Mouse (Mus musculus): ENCODE data around the gene Aqp2.

Aqp2 gene

DNA sequence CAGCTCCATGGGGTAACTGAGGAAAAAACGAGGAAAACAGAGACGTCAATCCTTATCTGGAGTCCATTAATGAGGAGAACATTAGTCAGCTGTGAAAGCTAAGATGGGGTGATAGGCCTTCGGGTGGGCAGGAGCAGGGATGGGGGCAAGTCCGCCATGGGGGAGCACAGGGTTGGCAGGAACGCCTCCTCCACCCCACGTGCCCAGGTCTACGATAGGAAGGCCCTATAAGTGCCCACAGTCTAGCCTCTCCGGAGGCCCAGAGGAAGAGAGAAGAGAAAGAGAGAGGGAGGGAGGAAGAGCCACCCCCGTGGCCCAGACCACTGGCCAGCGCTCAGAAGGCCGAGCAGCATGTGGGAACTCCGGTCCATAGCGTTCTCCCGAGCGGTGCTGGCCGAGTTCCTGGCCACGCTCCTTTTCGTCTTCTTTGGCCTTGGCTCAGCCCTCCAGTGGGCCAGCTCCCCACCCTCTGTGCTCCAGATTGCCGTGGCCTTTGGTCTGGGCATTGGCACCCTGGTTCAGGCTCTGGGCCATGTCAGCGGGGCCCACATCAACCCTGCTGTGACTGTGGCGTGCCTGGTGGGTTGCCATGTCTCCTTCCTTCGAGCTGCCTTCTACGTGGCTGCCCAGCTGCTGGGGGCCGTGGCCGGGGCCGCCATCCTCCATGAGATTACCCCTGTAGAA, at the start of gene Aqp2:
Gene Aqp2 (plus strand): TSS at position 254 of the 684 bp plus-strand sequence.
- no peak for DNase-seq

DNA sequence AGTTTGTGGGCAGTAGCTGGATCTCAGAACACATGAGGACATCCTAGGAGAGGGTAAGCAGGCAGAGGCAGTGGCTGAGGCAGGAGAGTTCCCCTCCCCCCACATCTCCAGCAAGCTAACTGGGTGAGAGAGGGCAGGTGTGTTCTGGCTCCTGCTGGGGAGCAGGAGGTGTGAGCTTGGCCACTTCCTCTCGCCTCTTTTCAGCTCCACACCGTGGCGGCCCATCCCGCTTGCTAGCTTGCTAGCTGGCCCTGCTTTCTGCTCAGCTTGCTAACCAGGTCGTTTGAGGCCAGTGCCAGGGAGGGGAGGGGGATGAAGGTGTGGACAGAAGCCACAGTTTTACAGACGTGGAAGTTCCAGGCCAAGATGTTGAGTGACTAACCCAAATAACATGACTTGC, 47.7 kb upstream of the Aqp2 start:
- no peak for DNase-seq

DNA sequence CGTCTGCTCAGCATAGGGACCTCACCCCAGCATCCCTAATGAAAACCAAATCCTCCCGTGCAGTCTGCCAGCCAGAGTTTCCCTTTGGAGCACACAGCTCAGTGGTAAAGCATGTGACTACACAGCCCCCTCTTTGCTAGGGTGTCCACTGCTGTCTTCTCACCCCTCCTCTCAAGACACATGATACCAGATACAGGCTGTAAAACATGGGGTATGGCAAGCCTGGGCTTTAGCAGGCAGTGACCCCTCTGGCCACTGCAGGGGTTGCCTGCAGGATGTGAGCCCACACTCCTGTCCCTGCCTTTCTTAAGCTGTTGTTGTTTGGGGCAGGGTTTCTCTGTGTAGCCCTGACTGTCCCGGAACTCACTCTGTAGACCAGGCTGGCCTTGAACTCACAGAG, 46.8 kb upstream of the Aqp2 start:
- DNase-seq, result no peak

DNA sequence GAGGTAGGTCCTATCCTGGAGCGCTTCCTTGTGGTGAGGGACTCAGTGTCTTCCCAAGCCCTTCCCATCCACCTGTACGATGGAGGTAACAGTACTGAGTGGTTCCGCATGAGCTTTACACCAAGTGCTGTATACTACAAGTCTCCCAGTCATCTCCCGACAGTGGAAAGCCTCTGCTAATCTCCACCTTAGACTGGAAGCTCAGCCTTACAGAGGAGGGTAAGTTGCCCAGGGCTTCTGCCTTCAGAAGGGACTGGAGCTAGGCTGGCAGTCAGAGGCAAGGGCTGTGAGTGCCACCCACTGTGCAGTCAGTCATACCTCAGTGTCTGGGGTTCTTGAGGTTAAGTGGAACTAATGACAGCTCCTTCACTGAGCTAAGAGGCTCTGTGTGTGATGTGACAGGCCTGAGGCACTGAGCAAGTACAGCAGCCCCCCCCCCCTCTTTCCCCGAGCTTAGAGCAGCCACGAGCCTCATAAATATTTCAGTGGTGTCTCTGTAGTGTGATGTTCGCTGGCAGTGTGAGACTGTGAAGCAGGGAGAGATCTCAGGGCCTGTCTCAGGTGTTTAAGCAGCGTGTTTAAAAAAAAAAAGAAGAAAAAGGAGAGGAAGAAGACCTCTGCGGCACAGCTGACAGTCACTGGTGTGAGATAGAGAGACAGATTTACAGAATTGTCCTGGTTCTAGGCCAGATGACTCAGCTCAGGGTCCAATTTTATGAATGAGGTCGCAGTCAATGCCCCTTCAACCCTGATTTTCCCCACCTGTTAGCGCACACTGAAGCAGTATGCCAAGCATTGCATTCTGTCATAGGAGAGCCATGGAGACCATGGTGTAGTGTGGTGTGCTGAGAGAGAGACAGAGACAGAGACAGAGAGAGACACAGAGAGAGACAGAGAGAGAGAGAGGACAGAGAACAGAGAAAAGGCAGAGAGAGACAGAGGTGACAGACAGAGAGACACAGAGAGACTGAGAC, 41.7 kb upstream of the Aqp2 start:
- no peak for DNase-seq

DNA sequence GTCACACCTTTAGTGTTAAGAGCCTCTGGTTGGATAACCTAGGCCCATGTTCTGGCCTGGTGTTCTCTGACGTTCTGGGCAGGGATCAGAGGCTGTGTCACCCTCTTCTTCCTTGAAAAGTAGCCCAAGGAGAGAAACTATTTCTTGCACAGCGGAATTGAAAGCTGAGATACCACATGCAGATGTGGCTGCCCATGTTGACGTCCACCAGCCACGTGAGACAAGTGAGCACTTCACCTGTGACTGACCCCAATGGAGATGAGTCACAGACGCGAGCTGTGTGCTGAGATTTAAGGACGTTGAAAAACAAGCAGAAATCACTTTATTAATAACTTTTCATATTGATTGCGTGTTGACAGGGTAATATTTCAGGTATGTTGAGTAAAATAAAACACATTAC, 39.0 kb upstream of the Aqp2 start:
- DNase-seq, result no peak

DNA sequence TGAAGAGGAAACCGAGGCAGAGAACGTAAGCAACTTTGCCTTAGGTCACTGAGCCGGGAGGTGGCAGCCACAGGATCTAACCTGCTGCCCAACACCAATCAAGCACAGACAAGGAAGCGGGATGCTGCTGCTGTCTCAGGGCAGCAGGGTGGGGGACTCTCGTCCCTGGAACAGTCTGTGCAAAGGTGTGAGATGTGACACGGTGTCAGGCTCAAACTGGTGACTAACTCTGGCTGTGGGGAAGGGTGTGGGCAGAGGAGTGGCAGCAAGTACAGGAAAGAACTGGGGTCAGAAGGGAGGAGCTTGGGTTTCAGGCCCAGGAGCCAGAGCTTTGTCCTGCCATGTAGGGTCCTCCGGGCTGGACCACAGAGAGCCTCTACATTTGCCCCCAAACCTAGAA, 34.8 kb upstream of the Aqp2 start:
- DNase-seq, result no peak

DNA sequence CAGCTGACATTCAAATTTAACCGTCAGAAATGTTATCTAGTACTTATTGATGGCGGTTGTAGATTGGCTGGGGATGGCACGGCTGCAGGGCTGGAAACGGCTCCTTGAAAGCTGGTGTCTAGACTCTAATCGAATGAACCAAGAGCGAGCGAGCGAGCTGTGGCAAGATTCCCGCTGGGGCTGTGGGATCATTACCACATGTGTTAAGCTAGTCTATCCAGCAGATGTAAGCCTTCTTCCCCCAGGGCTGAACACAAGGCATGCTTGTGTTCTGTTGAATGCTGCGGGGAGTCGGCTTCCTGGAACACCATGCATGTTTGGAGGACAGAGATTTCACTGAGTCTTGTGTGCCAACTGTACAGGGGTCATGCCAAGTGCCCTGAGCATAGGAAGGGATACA, 32.3 kb upstream of the Aqp2 start:
- DNase-seq, result no peak

DNA sequence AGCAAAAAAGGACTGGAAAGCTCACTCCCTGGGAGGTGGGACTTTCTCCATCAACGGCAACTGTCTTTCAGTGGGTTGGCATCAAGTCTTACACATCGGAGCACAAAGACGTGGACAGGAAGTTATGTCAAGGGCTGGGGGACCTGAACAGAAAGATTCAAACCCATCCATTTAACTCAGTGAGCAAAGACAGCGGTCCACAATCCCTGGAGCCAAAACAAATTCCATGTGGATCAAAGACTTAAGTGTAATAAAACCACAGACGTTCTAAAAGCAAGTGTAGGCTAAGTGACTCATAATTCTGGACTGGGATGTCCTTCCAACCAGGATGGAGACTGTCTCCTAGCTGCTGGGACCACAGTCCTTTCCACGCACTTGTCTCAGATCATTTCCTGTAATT, 31.1 kb upstream of the Aqp2 start:
- DNase-seq, result no peak

DNA sequence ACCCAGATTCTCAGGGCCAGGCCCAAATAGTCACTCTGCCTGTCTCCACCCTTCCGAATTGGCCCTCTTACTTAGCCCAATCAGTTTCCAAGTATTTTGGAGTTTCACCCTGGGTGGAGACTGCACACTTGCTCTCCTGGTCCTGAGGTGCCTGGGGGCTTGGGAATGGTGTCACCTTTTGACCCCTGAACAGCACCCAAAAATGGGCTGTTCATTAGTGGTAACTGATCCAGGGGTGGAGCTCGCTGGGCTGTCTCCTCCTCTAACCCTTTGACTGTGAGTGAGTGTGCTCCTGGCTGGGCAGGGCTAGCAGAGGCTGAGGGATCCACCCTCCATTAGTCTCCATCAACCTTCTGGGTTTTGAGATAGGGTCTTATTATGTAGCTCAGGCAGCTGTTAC, 29.0 kb upstream of the Aqp2 start:
- DNase-seq, result no peak

DNA sequence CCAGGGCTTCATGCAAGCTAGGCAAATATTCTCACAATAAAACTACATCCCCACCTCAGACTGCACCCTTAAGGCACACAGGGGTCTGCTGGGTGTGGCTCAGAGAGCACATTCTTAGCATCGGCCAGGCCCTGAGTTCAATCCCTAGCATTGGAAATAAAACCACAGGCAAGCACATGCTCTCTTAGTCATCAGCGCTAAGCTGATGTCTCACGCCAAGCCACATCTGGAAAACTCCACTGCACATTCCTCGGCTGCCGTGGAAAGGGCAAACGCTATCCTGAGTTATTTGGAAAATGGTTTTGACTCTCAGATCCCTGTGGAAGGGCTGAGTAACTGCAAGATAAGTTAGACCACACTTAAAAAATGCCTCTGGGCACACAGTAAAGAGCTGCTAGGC, 25.1 kb upstream of the Aqp2 start:
- DNase-seq, result no peak

DNA sequence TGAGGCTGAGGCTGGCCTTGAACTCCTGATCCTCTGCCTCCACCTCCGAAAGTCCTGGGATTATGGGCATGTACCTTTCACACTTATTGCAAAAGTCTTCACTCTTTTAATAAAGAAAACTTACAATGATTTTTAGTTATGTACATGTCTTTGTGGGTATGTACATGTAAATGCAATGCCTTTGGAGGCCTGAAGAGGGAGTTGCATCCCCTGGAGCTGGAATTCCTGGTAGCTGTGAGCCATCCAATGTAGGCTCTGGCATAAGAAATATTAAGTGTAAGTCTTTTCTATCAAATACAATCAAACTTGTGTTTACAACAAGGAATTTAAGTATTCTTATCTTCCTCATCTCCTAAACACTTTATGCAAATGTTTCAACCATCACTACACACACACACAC, 19.9 kb upstream of the Aqp2 start:
- no peak for DNase-seq

DNA sequence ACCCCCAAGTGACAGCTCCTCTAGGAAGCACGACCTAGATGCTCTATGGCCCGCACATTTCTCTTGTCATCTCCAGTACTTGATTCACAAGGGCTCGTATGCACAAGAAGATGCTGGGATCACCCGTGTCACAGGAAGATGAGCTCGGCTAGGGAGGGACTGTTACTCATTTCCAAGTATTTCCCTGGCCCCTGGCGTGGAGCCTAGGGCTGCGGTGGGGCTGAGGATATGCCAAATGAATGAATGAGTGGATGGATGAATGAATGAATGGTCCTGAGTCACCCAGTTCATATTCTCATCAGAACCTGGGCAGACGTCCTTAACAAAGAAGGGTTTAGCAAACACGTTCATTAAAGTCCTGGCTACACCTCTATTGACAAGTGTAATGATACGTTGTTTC, 18.6 kb upstream of the Aqp2 start:
- no peak for DNase-seq

DNA sequence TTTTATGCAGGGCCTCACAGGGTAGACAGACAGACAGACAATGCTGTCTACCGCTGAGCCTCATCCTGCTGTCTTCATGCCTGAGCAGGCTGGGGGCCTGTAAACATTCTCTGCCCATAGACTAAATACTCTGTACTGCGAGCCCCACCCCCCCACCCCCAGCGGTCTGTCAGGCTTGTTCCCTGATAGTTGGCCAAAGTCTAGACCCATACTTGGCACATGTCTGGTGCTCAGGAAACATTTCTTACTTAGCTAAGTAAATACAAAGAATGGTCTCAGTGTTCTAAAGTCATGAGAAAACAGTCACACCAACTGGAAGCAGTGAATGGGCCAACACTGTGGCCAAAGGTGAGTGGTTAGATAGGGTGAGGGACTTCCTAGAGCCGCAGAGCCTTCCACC, 11.5 kb upstream of the Aqp2 start:
- DNase-seq, result no peak

DNA sequence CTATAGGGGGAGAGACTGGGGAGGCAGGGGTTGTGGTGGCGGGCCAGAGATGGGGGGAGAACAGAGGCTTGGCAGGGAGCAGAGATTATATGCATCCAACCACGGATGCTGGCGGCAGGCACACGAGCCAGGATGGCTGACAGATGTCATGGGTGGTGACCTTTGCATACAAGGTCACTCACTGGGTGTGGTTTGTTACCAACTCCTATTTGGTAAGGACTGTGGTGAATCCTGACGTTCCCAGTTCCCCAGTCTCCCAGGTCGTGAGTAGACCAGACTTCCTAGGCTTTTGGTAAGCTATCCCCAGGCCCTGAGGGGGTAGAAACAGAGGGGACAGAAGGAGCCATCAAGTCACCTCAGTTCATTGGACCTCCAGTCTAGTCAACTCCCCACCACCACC, 10.2 kb upstream of the Aqp2 start:
- no peak for DNase-seq

DNA sequence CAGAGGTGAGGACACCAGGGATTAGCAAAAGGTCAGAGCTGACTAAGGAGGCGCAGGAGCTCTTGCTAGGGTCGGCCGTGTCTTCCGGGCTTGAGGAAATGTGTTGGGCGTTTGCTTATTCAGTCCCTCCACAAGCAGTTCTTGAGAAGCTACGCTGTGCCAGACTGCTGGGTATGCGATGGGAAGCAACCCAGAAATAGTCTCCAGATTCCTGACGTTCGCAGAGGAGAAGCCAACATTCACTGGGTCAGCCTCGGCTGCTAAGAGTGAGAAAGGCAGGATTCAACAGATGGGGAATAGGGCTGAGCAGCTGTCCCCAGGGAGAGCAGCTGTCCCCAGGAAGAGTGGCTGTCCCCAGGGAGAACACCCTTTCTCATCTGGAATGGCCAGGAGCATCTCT, 9.7 kb upstream of the Aqp2 start:
- no peak for DNase-seq

DNA sequence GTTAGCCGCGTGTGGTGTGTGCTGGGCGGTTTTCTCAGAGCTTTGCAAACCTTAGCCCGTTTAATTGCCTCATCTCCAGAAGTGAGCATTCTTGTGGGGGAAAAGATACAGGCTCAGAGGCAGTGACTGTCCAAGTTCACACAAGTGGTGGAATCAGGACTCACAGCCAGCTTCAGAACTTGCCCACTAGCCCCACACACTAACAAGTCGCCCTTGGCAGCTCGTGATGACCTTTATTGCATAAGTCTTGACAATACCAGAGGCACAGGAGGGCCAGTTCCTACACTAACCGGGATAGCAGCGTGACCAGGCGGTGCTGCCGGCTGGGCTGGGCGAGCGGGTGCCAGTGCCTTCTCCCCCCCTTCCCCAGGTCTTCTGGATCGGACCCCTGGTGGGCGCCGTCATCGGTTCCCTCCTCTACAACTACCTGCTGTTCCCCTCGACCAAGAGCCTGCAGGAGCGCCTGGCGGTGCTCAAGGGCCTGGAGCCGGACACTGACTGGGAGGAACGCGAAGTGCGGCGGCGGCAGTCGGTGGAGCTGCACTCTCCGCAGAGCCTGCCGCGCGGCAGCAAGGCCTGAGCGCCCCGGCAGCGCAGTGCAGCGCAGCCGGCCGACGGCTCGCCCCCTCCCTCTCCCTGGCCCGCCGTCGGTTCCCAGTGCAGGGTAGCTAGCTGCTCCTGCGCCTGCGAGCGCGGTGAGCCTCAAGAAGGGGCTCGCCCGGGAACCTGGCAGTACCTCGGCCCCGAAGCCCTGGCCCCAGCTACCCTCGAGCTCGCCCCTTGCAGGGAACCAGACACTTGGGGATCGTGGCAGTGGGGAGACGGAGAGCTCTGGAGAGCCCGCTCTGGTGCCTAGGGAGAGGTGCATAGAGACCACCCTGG, 4.8 kb downstream of the Aqp2 start:
- DNase-seq, result no peak

DNA sequence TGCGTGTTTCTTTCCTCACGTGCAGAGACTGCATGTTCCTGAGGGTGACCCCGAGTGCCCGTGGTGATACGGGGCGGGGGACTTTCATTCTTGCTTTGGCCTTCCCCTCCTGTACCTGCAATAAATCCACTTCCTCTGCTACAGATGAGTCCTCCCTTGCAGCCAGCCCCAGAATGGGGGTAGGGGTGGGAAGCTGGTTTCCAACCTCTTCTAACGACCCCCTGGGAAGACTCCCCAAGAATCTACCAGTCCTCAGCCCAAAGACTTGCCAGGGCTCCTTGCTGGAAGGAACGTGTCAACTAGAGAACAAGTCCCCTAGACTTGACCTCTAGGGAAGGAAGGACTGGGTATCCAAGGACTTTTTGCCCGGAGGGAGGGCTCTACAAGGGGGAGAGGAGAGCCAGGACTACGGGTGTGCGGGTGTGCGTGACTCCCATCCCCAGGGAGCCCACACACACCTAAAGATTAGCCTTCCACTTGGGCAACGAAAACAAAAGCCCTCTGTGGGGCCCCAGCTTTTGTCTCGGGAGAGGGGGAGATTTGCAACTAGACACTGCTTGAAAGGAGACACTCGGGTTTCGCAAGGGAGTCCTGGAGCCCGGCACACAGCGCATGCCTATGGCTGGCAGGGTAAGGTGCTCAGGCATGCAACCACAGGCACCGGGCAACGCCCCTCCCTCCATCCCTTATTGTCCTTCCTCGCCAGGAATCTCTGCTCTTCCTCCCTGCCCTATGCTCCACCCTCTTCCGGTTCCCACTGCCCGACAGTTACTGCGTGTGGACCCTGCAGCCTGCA, 5.8 kb downstream of the Aqp2 start:
- no peak for DNase-seq

DNA sequence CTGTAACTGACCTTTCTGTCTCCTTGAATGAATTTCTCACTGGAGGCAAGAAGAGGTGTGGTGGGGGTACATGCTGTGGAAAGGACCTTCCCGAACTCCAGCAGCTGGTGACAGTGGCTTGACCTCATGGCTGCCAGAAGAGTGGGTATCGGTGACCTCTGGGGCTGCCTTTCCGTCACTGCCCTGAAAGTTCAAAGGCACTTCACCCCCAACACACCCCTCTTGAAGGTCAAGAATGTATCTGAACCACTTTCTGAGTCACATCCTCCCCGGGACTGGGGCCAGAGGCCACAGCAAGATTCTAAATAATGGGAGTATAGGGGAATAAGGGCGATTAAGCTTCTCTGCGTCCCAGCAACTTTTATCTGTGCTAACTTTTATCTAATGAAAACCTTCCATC, 6.9 kb downstream of the Aqp2 start:
- no peak for DNase-seq

DNA sequence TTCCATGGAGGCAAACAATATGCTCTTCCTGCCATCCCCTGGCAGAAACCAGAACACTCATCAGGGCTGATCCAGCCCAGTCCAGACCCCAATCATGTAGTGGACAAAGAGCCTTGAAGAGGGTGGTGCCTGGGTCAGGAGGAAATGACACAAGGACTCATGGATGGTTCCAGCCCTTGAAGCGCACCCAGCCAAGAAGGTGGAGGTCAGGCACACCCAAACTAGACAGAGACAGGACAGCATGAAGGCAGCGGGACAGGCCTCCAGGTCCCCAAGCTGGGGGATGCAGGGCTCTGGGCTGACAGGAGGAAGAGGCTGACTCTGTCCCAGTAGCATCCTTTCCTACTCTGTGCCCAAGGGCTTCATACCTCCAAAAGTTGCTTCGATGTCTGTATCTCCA, 7.7 kb downstream of the Aqp2 start:
- DNase-seq, result no peak

DNA sequence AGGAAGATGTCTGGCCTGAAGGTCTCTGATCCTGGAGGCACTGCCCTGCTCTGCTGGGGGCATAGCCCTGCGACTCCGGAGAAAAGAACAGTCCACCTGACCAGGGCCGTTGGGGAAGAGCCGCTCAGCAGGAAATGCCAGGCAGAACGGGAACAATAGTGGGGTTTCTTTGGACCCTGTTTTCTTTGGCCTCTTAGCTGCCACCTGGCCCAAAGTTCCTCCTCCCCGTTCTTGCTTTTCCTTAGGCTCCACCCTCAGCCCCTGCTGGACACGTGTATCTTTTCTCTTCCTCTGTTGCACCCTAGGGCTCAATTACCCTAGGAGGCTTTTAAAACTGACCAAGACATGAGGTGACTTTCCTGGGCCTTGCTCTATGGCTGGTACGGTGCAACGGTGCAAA, 10.4 kb downstream of the Aqp2 start:
- no peak for DNase-seq

DNA sequence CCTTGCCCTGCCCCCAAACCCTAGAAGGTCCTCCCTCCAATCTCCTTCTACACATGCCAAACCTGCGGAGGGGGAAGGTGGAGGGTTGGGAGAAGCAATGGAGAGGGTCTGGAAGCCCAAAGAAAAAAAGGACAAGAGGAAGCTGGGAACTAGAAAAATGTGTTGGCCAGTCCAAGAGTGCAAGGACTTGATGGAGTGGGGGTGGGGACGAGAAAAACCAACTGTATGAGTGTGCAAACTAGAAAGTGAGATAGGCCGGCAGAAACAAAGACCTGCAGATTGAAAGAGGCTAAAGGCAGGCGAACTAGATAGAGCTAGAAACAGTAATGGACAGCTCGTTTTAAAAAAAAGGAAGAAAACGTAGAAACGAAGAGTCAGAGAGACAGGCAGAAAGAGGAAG, 10.8 kb downstream of the Aqp2 start:
- no peak for DNase-seq

DNA sequence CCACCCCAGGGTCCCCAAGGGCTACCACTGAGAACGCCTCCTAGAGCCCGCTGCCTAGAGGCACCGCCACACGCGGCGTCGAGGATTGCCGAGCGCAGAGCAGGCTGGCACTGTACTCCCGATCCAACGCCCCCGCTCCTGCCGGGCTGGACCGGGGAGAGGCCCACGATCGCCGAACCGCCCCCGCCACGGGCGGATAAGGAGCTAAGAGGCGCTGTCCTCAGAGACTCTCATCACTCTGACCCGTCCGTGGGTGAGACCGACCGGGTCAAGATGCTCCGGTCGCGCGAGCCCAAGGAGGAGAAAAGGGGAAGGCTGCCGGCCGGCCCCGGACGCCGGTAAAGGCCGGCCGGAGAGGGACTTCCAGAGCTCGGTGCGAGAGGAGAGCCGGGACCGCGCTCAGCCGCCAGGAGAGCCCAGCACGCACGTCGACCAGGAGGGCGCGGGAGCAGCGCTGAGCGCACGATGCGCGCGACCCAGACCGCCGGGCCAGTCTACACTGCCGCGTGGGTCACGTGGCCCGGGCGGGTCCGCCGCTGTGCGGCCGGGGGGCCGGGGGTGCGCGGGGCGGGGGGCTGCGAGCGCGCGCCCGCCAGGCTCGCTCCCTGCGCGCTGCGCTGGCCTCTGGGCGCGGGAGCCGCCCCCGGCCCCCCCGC, 11.7 kb downstream of the Aqp2 start, which contains the start of gene Aqp5:
Gene Aqp5 (plus strand): TSS at position 354 of the 656 bp plus-strand sequence.
- no peak for DNase-seq

All from spleen, adult 18-20 months (tissue).